Mouse (Mus musculus): ENCODE measurements around the gene Pdss1.

DNA sequence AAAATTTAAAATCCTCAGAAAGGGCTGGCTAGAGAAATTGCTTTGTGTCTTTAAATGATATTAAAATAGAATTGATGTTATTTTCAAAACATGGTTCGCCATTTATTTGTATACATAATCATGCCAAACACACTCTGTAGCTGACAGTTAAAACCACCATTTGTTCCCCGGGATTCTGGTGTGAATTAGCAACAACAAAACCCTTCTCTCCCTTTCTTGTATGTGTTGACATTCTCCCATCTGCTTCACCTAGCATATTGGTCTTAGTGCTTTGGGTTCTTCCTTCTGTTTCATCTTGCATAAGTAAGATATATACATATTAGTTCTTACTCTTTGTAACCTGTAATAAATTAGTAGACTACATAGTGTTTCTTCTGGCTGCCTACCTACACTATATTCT lies 23.3 kb downstream of the Pdss1 start:
- no peak for TF ChIP-seq POLR2A (IDR thresholded peaks at IDR 0.05; ENCODE audit: low read depth, low read length)
- no peak for TF ChIP-seq CTCF (IDR thresholded peaks at IDR 0.05; ENCODE audit: borderline replicate concordance, insufficient read depth, low read length)

Data from embryonic fibroblast, embryonic 13.5 days (primary cell).